Comparison of ENCODE assay signal across 8 mouse cellular contexts in genomic region chr16:17508546-17509239, GRCm38 (mm10). TPM values are rescaled to one million over a fixed set of nuclear protein-coding genes. Genes with fewer than 3 reads are reported as not detected.
DNase-seq lines count a peak whose midpoint lies in the region; ATAC-seq lines count a peak whose summit lies in the region.

TSS of gene Lztr1 (plus strand) at chr16:17508688.

- peaks cover 46% of the 10 kb centered on the region for H3K4me1 ChIP-seq in megakaryocyte, embryonic 14.5 days

- H3K9me3 ChIP-seq in megakaryocyte, embryonic 14.5 days = no peaks in the 10 kb centered on the region

- peak within 1 kb of the TSS; percentile 93 for H3K4me3 ChIP-seq in megakaryocyte, embryonic 14.5 days (replicated peaks)

- peaks cover 24% of the 10 kb centered on the region for H3K27me3 ChIP-seq in megakaryocyte, embryonic 14.5 days (replicated peaks)

- ATAC-seq in common myeloid progenitor, adult 5-6 weeks (replicated peaks; ENCODE audit: low read depth, poor library complexity, severe bottlenecking) = peak; percentile 96

- DNase-seq in ZHBTc4 (ENCODE audit: low read depth, low spot score) = peak; percentile 94
- DNase-seq in gastrocnemius, adult 8-10 months (ENCODE audit: low spot score in 2 of 2) = peak; percentile 74 to 79
- peak; percentile 64 for DNase-seq in hindlimb bud, embryonic 11.5 days (ENCODE audit: extremely low spot score, low read depth, low spot score)
- DNase-seq in left cerebral cortex, adult 8-10 months (ENCODE audit: low spot score in 2 of 2) = peak; percentile 87 to 89
- DNase-seq in right cerebral cortex, postnatal 10 days (ENCODE audit: low spot score in 2 of 2) = peak; percentile 93 to 94
- DNase-seq in urinary bladder, postnatal 25 days (ENCODE audit: low spot score) = peak; percentile 82

- peaks cover 36% of the 10 kb centered on the region for H3K36me3 ChIP-seq in megakaryocyte, embryonic 14.5 days (replicated peaks; ENCODE audit: low read length)

RNA-seq across cellular contexts. Expression of gene Lztr1, which starts in this region (rescaled TPM):
- 30.8 and 40.3 TPM in 2 replicates for total RNA-seq in common myeloid progenitor, adult 5-6 weeks (2017)
- total RNA-seq in gastrocnemius, adult 8-10 months (2022) = 10 to 100 TPM; 20.3 to 26.1 (median 23.5) TPM
- total RNA-seq in left cerebral cortex, adult 8-10 months (2022) = 100 to 1,000 TPM; 143 to 180 (median 171) TPM
- 8.5 and 18.4 TPM in 2 replicates for polyA plus RNA-seq in megakaryocyte, embryonic 14.5 days (2012; ENCODE audit: insufficient read depth, low replicate concordance)

Comparison
In these comparisons a context has a peak if more than half of its experiments do, and no peak if none do; other contexts are left out.
1. Peak in every context shown above with its lines: DNase-seq, ATAC-seq and H3K4me3 ChIP-seq.